Mouse (Mus musculus) CH12.LX (cell line): ENCODE results near the gene Esr1. TPM values are rescaled to one million over a fixed set of nuclear protein-coding genes. Genes with fewer than 3 reads are reported as not detected.

ENCODE experiments used
- DNase-seq: peaks from one replicate; pipeline ENCODE4 v3.0.0-alpha.2; 2013; ENCODE audit errors: extremely low read depth
- H3K27ac ChIP-seq: 2 replicates; pipeline ENCODE4 v1.5.1; 2012; ENCODE audit warnings: low read depth, mild to moderate bottlenecking, control low read depth, moderate library complexity; ENCODE audit not compliant: insufficient read depth
- H3K27me3 ChIP-seq: replicated peaks from 2 replicates; pipeline ENCODE3; 2012; ENCODE audit warnings: inconsistent platforms
- H3K36me3 ChIP-seq, 2 experiments: replicated peaks in 1 of 2; 2 replicates each; pipeline versions ENCODE3 to v1.6.1; 2012; ENCODE audit warnings: inconsistent platforms in 1 of 2, low read length in 1 of 2, mild to moderate bottlenecking in 1 of 2, mixed read lengths in 1 of 2, moderate library complexity in 1 of 2; ENCODE audit not compliant: control insufficient read depth in 1 of 2, insufficient read depth in 1 of 2
- H3K4me1 ChIP-seq, 2 experiments: 2 replicates each; pipeline ENCODE4 v1.6.1; 2012; ENCODE audit warnings: inconsistent platforms in 1 of 2, moderate library complexity in 1 of 2; ENCODE audit not compliant: insufficient read depth in 2 of 2, control insufficient read depth in 1 of 2
- H3K4me2 ChIP-seq: 2 replicates; pipeline ENCODE4 v1.6.1; 2012; ENCODE audit warnings: low read depth, mild to moderate bottlenecking, control low read depth; ENCODE audit not compliant: poor library complexity, insufficient read depth, severe bottlenecking
- H3K4me3 ChIP-seq, 3 experiments: fragments of 150-350 bp in 1 of 3; sonication (generic) in 1 of 3; replicated peaks in 1 of 3; 2 replicates each; pipeline versions ENCODE3 to v1.5.1; 2011 to 2012; ENCODE audit warnings: low read depth in 2 of 3, low read length in 2 of 3, mild to moderate bottlenecking in 2 of 3, moderate library complexity in 2 of 3, control low read depth in 1 of 3, improper control_type of control experiment in 1 of 3, inconsistent platforms in 1 of 3, mixed read lengths in 1 of 3; ENCODE audit not compliant: poor library complexity in 1 of 3
- H3K79me2 ChIP-seq: replicated peaks from 2 replicates; pipeline ENCODE4 v1.6.1; 2012; ENCODE audit warnings: mild to moderate bottlenecking, moderate library complexity; ENCODE audit not compliant: control insufficient read depth, poor library complexity, insufficient read depth, severe bottlenecking; ENCODE audit errors: extremely low read depth
- H3K9ac ChIP-seq: 2 replicates; pipeline ENCODE4 v1.6.1; 2012; ENCODE audit warnings: low read depth, mild to moderate bottlenecking, control low read depth, moderate library complexity; ENCODE audit not compliant: insufficient read depth
- H3K9me3 ChIP-seq: replicated peaks from 2 replicates; pipeline ENCODE3; 2012; ENCODE audit warnings: low read length, inconsistent platforms, mixed read lengths
- BHLHE40 ChIP-seq: IDR thresholded peaks from 2 replicates; pipeline ENCODE4 v1.6.1; 2011; ENCODE audit warnings: mild to moderate bottlenecking, low read depth, low read length, improper control_type of control experiment
- CHD1 ChIP-seq: IDR thresholded peaks from 2 replicates; pipeline ENCODE4 v1.6.1; 2012; ENCODE audit warnings: low read depth, low read length, improper control_type of control experiment, inconsistent platforms
- GABPA ChIP-seq: IDR thresholded peaks from 2 replicates; pipeline ENCODE4 v1.6.1; 2012; ENCODE audit warnings: low read depth, low read length, improper control_type of control experiment, inconsistent platforms; ENCODE audit not compliant: insufficient replicate concordance
- JUN ChIP-seq: IDR thresholded peaks from 2 replicates; pipeline ENCODE4 v1.6.1; 2011; ENCODE audit warnings: low read depth, mild to moderate bottlenecking, low read length, improper control_type of control experiment, moderate library complexity; ENCODE audit not compliant: insufficient read depth
- MAFK ChIP-seq: IDR thresholded peaks from 2 replicates; pipeline ENCODE4 v1.6.1; 2011; ENCODE audit warnings: low read length, improper control_type of control experiment; ENCODE audit not compliant: insufficient replicate concordance
- MAZ ChIP-seq: IDR thresholded peaks from 2 replicates; pipeline ENCODE4 v1.6.1; 2012; ENCODE audit warnings: low read depth, mild to moderate bottlenecking, inconsistent platforms, low read length, improper control_type of control experiment, moderate library complexity
- MXI1 ChIP-seq: IDR thresholded peaks from 2 replicates; pipeline ENCODE4 v1.6.1; 2011; ENCODE audit warnings: mild to moderate bottlenecking, low read depth, low read length, improper control_type of control experiment
- MYC ChIP-seq: IDR thresholded peaks from 2 replicates; pipeline ENCODE4 v1.6.1; 2011; ENCODE audit warnings: low read depth, mild to moderate bottlenecking, improper control_type of control experiment, low read length
- NRF1 ChIP-seq: IDR thresholded peaks from 2 replicates; pipeline ENCODE4 v1.6.1; 2014; ENCODE audit warnings: low read depth, mild to moderate bottlenecking, inconsistent platforms, low read length, improper control_type of control experiment, moderate library complexity
- PAX5 ChIP-seq: IDR thresholded peaks from 2 replicates; pipeline ENCODE4 v1.6.1; 2012; ENCODE audit warnings: low read length, inconsistent platforms, mixed read lengths
- POLR2AphosphoS2 ChIP-seq: IDR thresholded peaks from 2 replicates; pipeline ENCODE4 v1.6.1; 2011; ENCODE audit warnings: low read depth, low read length, improper control_type of control experiment
- RAD21 ChIP-seq: IDR thresholded peaks from 2 replicates; pipeline ENCODE4 v1.6.1; 2011; ENCODE audit warnings: low read depth, mild to moderate bottlenecking, low read length, improper control_type of control experiment, moderate library complexity
- RCOR1 ChIP-seq: conservative IDR thresholded peaks from 2 replicates; pipeline ENCODE4 v1.6.1; 2012; ENCODE audit warnings: low read depth, mild to moderate bottlenecking, inconsistent platforms, low read length, improper control_type of control experiment
- SIN3A ChIP-seq: IDR thresholded peaks from 2 replicates; pipeline ENCODE4 v1.6.1; 2012; ENCODE audit warnings: low read length, improper control_type of control experiment, inconsistent platforms
- SMC3 ChIP-seq: IDR thresholded peaks from 2 replicates; pipeline ENCODE4 v1.6.1; 2011; ENCODE audit warnings: low read depth, low read length, improper control_type of control experiment
- TBP ChIP-seq: conservative IDR thresholded peaks from 2 replicates; pipeline ENCODE4 v1.6.1; 2011; ENCODE audit warnings: low read depth, low read length, improper control_type of control experiment
- UBTF ChIP-seq: IDR thresholded peaks from 2 replicates; pipeline ENCODE4 v1.6.1; 2012; ENCODE audit warnings: low read depth, mild to moderate bottlenecking, inconsistent platforms, low read length, improper control_type of control experiment, moderate library complexity
- USF1 ChIP-seq: IDR thresholded peaks from 2 replicates; pipeline ENCODE4 v1.6.1; 2014; ENCODE audit warnings: low read depth, mild to moderate bottlenecking, inconsistent platforms, low read length, improper control_type of control experiment
- ZC3H11A ChIP-seq: IDR thresholded peaks from 2 replicates; pipeline ENCODE4 v1.6.1; 2012; ENCODE audit warnings: low read depth, mild to moderate bottlenecking, inconsistent platforms, low read length, improper control_type of control experiment
- ZMIZ1 ChIP-seq: IDR thresholded peaks from 2 replicates; pipeline ENCODE4 v1.6.1; 2012; ENCODE audit warnings: low read depth, mild to moderate bottlenecking, inconsistent platforms, low read length, improper control_type of control experiment
- dilution Hi-C: fragments of 300-500 bp; cut with MboI; formaldehyde crosslinking; loops from 2 replicates; pipeline ENCODE4 v1.14.3; 2020; ENCODE audit warnings: low sequenced_read_pairs; ENCODE audit not compliant: extremely low pct_unique_long_range_greater_than_20kb, extremely low pct_ligation_motif_present
- in situ Hi-C: fragments of 300-500 bp; cut with MboI; formaldehyde crosslinking; loops from 3 replicates; pipeline ENCODE4 v1.14.3; 2019; ENCODE audit warnings: low sequenced_read_pairs, low pct_ligation_motif_present, low pct_unique_long_range_greater_than_20kb, mixed read lengths
- polyA plus RNA-seq: library from polyadenylated mRNA; unstranded; fragments of >175 nt; gene quantifications from 2 replicates; pipeline ENCODE4 v1.2.1, GENCODE M21; 2012; ENCODE audit warnings: low read depth; ENCODE audit not compliant: insufficient read length
- total RNA-seq, 2 experiments: library from RNA; depleted of rRNA; stranded (reverse); fragments of 300-350 nt in 1 of 2; fragments of >200 nt in 1 of 2; gene quantifications; 2 replicates each; pipeline ENCODE4 v1.2.3; 2012 to 2014

The Esr1 gene
- total and polyA plus RNA-seq, 3 experiments = 0.63 to 1.0 (median 0.64) TPM

DNA sequence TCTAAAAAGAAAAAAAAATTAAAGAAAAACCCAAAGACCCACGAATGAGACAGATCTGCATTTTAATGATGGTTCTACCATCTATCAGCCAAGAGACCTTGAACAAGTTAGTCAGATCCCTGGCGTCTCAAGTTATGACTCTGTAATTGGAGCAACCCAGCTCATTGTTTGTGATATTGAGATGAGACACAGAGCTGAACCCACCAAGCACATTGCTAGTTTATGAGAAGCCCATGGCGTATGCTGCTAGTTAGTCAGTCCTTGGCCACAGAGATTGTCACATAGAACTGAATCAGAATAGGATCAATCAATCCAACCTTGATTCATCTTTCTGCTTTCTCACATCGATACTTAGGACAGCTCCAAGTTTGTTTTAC, 165.3 kb downstream of the Esr1 start:
- Histone ChIP-seq H3K27me3 (no peaks in the 10 kb centered on the region), H3K4me1 (peaks cover 0 to 4% of the 10 kb centered on the region in 2 experiments; a peak in 1 of 4 replicates), H3K27ac (no peak overlapping the region), H3K9ac (no peak overlapping the region), H3K4me2 (no peak overlapping the region), H3K79me2 (no peaks in the 10 kb centered on the region), H3K4me3 (no peak overlapping the region), H3K9me3 (no peaks in the 10 kb centered on the region), H3K36me3 (no peaks in the 10 kb centered on the region)
- dilution Hi-C loops = no loop called here
- no peak for TF ChIP-seq RCOR1
- no peak for TF ChIP-seq ZMIZ1
- TF ChIP-seq MXI1 = no peak
- in situ Hi-C loops = no loop called here
- DNase-seq = no peak

DNA sequence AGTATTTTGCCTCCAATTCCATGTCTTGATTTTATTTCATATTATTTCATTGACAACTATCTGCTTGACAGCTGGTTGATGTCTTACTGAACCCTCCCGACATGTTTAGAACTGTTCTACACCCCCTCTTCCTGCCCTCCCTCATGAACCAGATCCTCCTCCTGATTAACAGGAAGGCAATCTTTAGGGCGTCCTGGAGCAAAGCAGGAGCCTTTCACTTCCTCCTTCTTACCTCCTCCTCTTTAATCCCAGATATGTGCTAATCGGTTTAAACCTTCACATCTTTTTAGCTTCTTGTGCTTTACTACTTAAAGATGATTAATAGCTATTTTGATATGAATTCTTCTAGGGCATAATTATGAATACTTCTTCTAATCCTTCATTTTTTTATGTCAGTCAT, 166.6 kb downstream of the Esr1 start:
- no peaks in the 10 kb centered on the region for H3K9me3 ChIP-seq
- H3K36me3 ChIP-seq = no peaks in the 10 kb centered on the region
- H3K79me2 ChIP-seq = no peaks in the 10 kb centered on the region
- no peak overlapping the region for H3K4me3 ChIP-seq
- no peak overlapping the region for H3K27ac ChIP-seq
- H3K4me1 ChIP-seq = peaks cover 0 to 4% of the 10 kb centered on the region in 2 experiments; a peak in 1 of 4 replicates
- in situ Hi-C loops (no loop called here), dilution Hi-C loops (no loop called here)
- no peak overlapping the region for H3K4me2 ChIP-seq
- no peak for DNase-seq
- H3K27me3 ChIP-seq = no peaks in the 10 kb centered on the region
- H3K9ac ChIP-seq = no peak overlapping the region
- TF ChIP-seq ZMIZ1 = no peak
- no peak for TF ChIP-seq UBTF
- TF ChIP-seq NRF1 = no peak
- no peak for TF ChIP-seq RCOR1
- no peak for TF ChIP-seq POLR2AphosphoS2
- no peak for TF ChIP-seq RAD21
- TF ChIP-seq MAZ = no peak
- no peak for TF ChIP-seq SMC3
- no peak for TF ChIP-seq CHD1
- no peak for TF ChIP-seq ZC3H11A
- no peak for TF ChIP-seq JUN
- TF ChIP-seq MXI1 = no peak

DNA sequence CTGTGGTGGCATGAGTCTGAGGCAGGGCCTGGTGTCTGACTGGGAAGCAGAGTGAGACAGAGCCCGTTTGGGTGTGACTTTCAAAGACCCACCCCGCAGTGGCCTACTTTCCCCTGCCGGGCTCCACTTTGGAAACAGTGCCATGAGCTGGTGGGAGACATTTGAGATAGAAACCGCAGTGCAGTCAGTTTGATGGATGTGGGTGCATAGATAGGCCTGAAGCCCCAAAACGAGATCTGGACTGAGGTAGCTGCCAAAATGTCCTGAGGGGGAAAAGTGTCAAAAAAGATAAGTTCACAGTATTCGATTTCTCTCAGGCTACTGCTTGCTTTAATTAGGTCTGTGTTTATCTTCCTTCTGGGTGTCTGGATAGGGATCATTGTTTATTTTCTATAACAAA, 169.5 kb downstream of the Esr1 start:
- no peaks in the 10 kb centered on the region for H3K4me1 ChIP-seq
- no peaks in the 10 kb centered on the region for H3K36me3 ChIP-seq
- H3K4me3 ChIP-seq = no peak overlapping the region
- no peaks in the 10 kb centered on the region for H3K79me2 ChIP-seq
- dilution Hi-C loops = no loop called here
- H3K9me3 ChIP-seq = no peaks in the 10 kb centered on the region
- in situ Hi-C loops = no loop called here
- H3K4me2 ChIP-seq = no peak overlapping the region
- no peaks in the 10 kb centered on the region for H3K27me3 ChIP-seq
- no peak for TF ChIP-seq PAX5
- no peak for TF ChIP-seq GABPA
- no peak for TF ChIP-seq TBP
- TF ChIP-seq MYC = no peak
- no peak for TF ChIP-seq SIN3A
- no peak for TF ChIP-seq MAFK
- no peak for TF ChIP-seq BHLHE40
- TF ChIP-seq POLR2AphosphoS2 = no peak
- no peak for TF ChIP-seq MAZ
- TF ChIP-seq MXI1 = no peak
- TF ChIP-seq JUN = no peak
- no peak for TF ChIP-seq USF1
- TF ChIP-seq NRF1 = no peak
- TF ChIP-seq, all 38 proteins: peak for 0
- DNase-seq = no peak
- Histone ChIP-seq H3K9ac (no peak overlapping the region), H3K27ac (no peak overlapping the region)
